Mouse (Mus musculus) myocyte (in vitro differentiated cells): ENCODE measurements around the gene Rexo1.

ENCODE experiments used
- CEBPB ChIP-seq: IDR thresholded peaks from 2 replicates; pipeline ENCODE4 v1.6.1; 2011; ENCODE audit warnings: mild to moderate bottlenecking, moderate library complexity; ENCODE audit not compliant: poor library complexity, insufficient read depth, severe bottlenecking
- E2F4 ChIP-seq: IDR thresholded peaks from one replicate; pipeline ENCODE4 v1.6.1; 2011; ENCODE audit warnings: mild to moderate bottlenecking, control low read depth, moderate library complexity; ENCODE audit not compliant: insufficient read depth
- MAX ChIP-seq: IDR thresholded peaks from one replicate; pipeline ENCODE4 v1.6.1; 2011; ENCODE audit warnings: low read depth, mild to moderate bottlenecking, control low read depth
- MYOG ChIP-seq, 3 experiments: IDR thresholded peaks; one replicate each; pipeline ENCODE4 v1.6.1; 2011; ENCODE audit warnings: control low read depth in 2 of 3, low read depth in 2 of 3, mild to moderate bottlenecking in 2 of 3; ENCODE audit not compliant: insufficient read length in 2 of 3, control insufficient read depth in 1 of 3, insufficient read depth in 1 of 3
- POLR2A ChIP-seq: IDR thresholded peaks from one replicate; pipeline ENCODE4 v1.6.1; 2011; ENCODE audit warnings: low read depth, mild to moderate bottlenecking, control low read depth, moderate library complexity; ENCODE audit not compliant: insufficient read length
- POLR2AphosphoS2 ChIP-seq: IDR thresholded peaks from one replicate; pipeline ENCODE4 v1.6.1; 2011; ENCODE audit warnings: low read depth, control low read depth; ENCODE audit not compliant: insufficient read length
- TCF12 ChIP-seq: IDR thresholded peaks from one replicate; pipeline ENCODE4 v1.6.1; 2011; ENCODE audit warnings: mild to moderate bottlenecking, control low read depth; ENCODE audit not compliant: poor library complexity, insufficient read depth, severe bottlenecking
- TCF3 ChIP-seq: IDR thresholded peaks from one replicate; pipeline ENCODE4 v1.6.1; 2011; ENCODE audit warnings: low read depth, control low read depth; ENCODE audit not compliant: insufficient read length
- USF1 ChIP-seq: IDR thresholded peaks from one replicate; pipeline ENCODE4 v1.6.1; 2011; ENCODE audit warnings: low read depth, mild to moderate bottlenecking, control low read depth, moderate library complexity

- TF ChIP-seq E2F4 (no peak), MYOG (IDR thresholded peaks at IDR 0.05; ENCODE audit: control insufficient read depth in 1 of 3, insufficient read depth in 1 of 3, insufficient read length in 2 of 3, low read depth in 2 of 3) (no peak), TCF3 (no peak), POLR2A (no peak), MAX (no peak), USF1 (no peak), CEBPB (no peak), POLR2AphosphoS2 (no peak), TCF12 (no peak)
Measured at GRCm38 (mm10) chr10:80533704-80534103, 27.7 kb downstream of the Rexo1 start.
